Mouse (Mus musculus) thymus, adult 2 months (tissue): Measurements from ENCODE around the gene Tmem150b. TPM values are rescaled to one million over a fixed set of nuclear protein-coding genes. Genes with fewer than 3 reads are reported as not detected.

Experiments used
- DNase-seq: peaks from one replicate; pipeline ENCODE4 v3.0.0; 2021
- H3K27ac ChIP-seq: fragments of 200-500 bp; 2 replicates; pipeline ENCODE4 v1.5.1; 2012; ENCODE audit warnings: low read length, control low read depth; ENCODE audit not compliant: control insufficient read depth, insufficient read depth
- H3K27me3 ChIP-seq: fragments of 200-500 bp; 2 replicates; pipeline ENCODE4 v1.6.1; 2012; ENCODE audit warnings: mild to moderate bottlenecking, low read length, moderate library complexity, mixed read lengths; ENCODE audit not compliant: control insufficient read depth, insufficient read depth
- H3K36me3 ChIP-seq: fragments of 200-500 bp; 2 replicates; pipeline ENCODE4 v1.6.1; 2012; ENCODE audit warnings: mild to moderate bottlenecking, low read length, moderate library complexity; ENCODE audit not compliant: control insufficient read depth, insufficient read depth
- H3K4me1 ChIP-seq: fragments of 200-500 bp; replicated peaks from 2 replicates; pipeline ENCODE4 v1.6.1; 2012; ENCODE audit warnings: low read length; ENCODE audit not compliant: control insufficient read depth, insufficient read depth
- H3K4me3 ChIP-seq: fragments of 200-500 bp; 2 replicates; pipeline ENCODE4 v1.5.1; 2012; ENCODE audit warnings: mild to moderate bottlenecking, low read length, control low read depth, moderate library complexity; ENCODE audit not compliant: control insufficient read depth, insufficient read depth
- CTCF ChIP-seq: fragments of 200-500 bp; IDR thresholded peaks from 2 replicates; pipeline ENCODE4 v1.5.1; 2012; ENCODE audit warnings: mild to moderate bottlenecking, control low read depth, low read length, moderate library complexity, borderline replicate concordance; ENCODE audit not compliant: control insufficient read depth, poor library complexity, insufficient read depth; ENCODE audit errors: extremely low read depth
- POLR2A ChIP-seq: fragments of 200-500 bp; IDR thresholded peaks from 2 replicates; pipeline ENCODE4 v1.6.1; 2012; ENCODE audit warnings: mild to moderate bottlenecking, low read length, control low read depth, moderate library complexity; ENCODE audit not compliant: control insufficient read depth, poor library complexity, insufficient read depth; ENCODE audit errors: extremely low read depth
- WGBS: fragments of 180-500 bp; shearing (Covaris S2); methylation state at CpG from one replicate; pipeline ENCODE4 v1.1.7; 2018; 5-methylcytosine and 5-hydroxymethylcytosine counted together
- polyA plus RNA-seq: library from polyadenylated mRNA; depleted of rRNA; stranded (reverse); fragments of >200 nt; gene quantifications from 2 replicates; pipeline ENCODE4 v1.2.3, GENCODE M21; 2012

Tmem150b gene
- polyA plus RNA-seq, 1 experiment, result 3.7 TPM

GRCm38 (mm10) chr7:4670655-4671255, 54.3 kb downstream of the Tmem150b start:
- no peak for DNase-seq
- WGBS, result 97% methylated on average over 8 of the region's 8 CpGs
- peaks cover 17% of the 10 kb centered on the region for H3K4me1 ChIP-seq
- no peaks in the 10 kb centered on the region for H3K27me3 ChIP-seq
- H3K27ac ChIP-seq, result no peak overlapping the region
- H3K4me3 ChIP-seq, result no peak overlapping the region
- H3K36me3 ChIP-seq, result no peaks in the 10 kb centered on the region
- TF ChIP-seq CTCF (no peak), POLR2A (no peak)

GRCm38 (mm10) chr7:4669156-4669555, 55.9 kb downstream of the Tmem150b start:
- Histone ChIP-seq H3K27me3 (no peaks in the 10 kb centered on the region), H3K36me3 (no peaks in the 10 kb centered on the region), H3K4me3 (no peak overlapping the region), H3K4me1 (peaks cover 11% of the 10 kb centered on the region), H3K27ac (no peak overlapping the region)
- WGBS, result 97% methylated on average over 9 of the region's 9 CpGs
- DNase-seq, result no peak
- TF ChIP-seq POLR2A (no peak), CTCF (no peak)

GRCm38 (mm10) chr7:4668506-4668905, 56.5 kb downstream of the Tmem150b start:
- H3K27me3 ChIP-seq, result no peaks in the 10 kb centered on the region
- 95% methylated on average over 8 of the region's 8 CpGs for WGBS

GRCm38 (mm10) chr7:4666871-4667270, 58.2 kb downstream of the Tmem150b start:
- no peaks in the 10 kb centered on the region for H3K27me3 ChIP-seq
- no peak overlapping the region for H3K27ac ChIP-seq
- TF ChIP-seq POLR2A (no peak), CTCF (no peak)
- no peaks in the 10 kb centered on the region for H3K36me3 ChIP-seq
- no peak for DNase-seq
- 98% methylated on average over 5 of the region's 5 CpGs for WGBS
- peaks cover 11% of the 10 kb centered on the region for H3K4me1 ChIP-seq
- H3K4me3 ChIP-seq, result no peak overlapping the region

More at GRCm38 (mm10) chr7:4668506-4668905, 56.5 kb downstream of the Tmem150b start:
- no peak overlapping the region for H3K4me3 ChIP-seq
- no peak overlapping the region for H3K27ac ChIP-seq
- no peak for DNase-seq
- TF ChIP-seq CTCF (no peak), POLR2A (no peak)
- H3K4me1 ChIP-seq, result peaks cover 11% of the 10 kb centered on the region
- no peaks in the 10 kb centered on the region for H3K36me3 ChIP-seq

GRCm38 (mm10) chr7:4663742-4664141, 61.3 kb downstream of the Tmem150b start:
- no peak for DNase-seq
- H3K4me1 ChIP-seq, result peaks cover 13% of the 10 kb centered on the region
- TF ChIP-seq POLR2A (no peak), CTCF (no peak)
- H3K4me3 ChIP-seq, result no peak overlapping the region
- H3K27me3 ChIP-seq, result no peaks in the 10 kb centered on the region
- H3K36me3 ChIP-seq, result no peaks in the 10 kb centered on the region
- peak overlapping the region; percentile 65; the same call in 1 of the 2 replicates for H3K27ac ChIP-seq
- 31% methylated on average over 2 of the region's 2 CpGs for WGBS

GRCm38 (mm10) chr7:4663179-4663578, 61.9 kb downstream of the Tmem150b start:
- Histone ChIP-seq H3K27ac (peak overlapping the region; percentile 65), H3K4me1 (peaks cover 13% of the 10 kb centered on the region), H3K4me3 (no peak overlapping the region), H3K27me3 (no peaks in the 10 kb centered on the region), H3K36me3 (no peaks in the 10 kb centered on the region)
- no peak for TF ChIP-seq CTCF
- no peak for TF ChIP-seq POLR2A
- 88% methylated on average over 8 of the region's 8 CpGs for WGBS
- no peak for DNase-seq
